Mouse (Mus musculus) spleen, embryonic (tissue): ENCODE measurements at regions not wholly inside any gene's neighbourhood (a gene's known extent, or its start where the extent isn't known, plus 50 kb on each side); places are given as distances from the start of the nearest gene placed in this dataset.
"Not testable (repeated sequence)": the region's sequence is repeated elsewhere in the genome, so short reads cannot be mapped to it uniquely, and the experiment has no call there.

Source experiments
- CTCF ChIA-PET: fragments of 350-600 bp; sonication (Branson Sonifier 250); formaldehyde crosslinking; loops from one replicate; lab custom pipeline; 2022; lab: Charles Lee

DNA sequence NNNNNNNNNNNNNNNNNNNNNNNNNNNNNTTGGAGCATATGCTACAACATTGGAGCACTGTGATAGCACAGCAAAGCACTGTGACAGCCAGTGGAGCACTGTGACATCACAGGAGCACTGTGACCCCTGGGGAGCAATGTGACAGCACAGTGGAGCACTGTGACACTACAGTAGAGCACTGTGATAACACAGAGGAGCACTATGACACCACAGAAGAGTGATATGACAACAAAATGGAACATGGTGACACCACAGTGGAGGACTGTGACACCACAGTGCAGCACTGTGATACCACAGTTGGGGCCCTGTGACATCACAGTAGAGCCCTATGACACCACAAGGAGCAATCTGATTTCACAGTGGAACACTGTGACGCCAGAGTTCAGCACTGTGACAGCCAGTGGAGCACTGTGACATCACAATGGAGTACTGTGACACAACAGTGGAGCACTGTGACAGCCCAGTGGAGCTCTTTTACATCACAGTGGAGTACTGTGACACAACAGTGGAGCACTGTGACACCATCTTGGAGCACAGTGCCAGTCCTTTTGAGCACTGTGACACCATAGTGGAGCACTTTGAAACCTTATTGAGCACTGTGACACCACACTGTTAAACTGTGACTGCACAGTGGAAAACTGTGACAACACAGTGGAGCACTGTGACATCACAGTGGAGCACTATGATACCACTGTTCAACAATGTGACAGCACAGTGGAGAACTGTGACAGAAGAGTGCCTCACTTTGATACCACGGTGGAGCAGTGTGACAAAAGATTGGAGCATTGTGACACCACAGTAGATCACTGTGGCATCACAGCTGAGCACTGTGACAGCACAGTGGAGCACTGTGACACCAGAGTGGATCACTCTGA is 116.9 kb upstream of the Vmn1r2 start:
- CTCF ChIA-PET: no interaction called here

- CTCF ChIA-PET: no interaction called here
Measured at GRCm38 (mm10) chr4:3050847-3051135, 116.3 kb upstream of the Vmn1r2 start.

GRCm38 (mm10) chr4:3051212-3051611 is 115.9 kb upstream of the Vmn1r2 start:
- CTCF ChIA-PET: no interaction called here

- CTCF ChIA-PET: interaction anchor here (0.6 kb wide), 1 partner anchor 368 kb away, joined by 4 read pairs; no protein-coding TSS in a partner anchor
Measured at GRCm38 (mm10) chr4:3052314-3053059, 114.6 kb upstream of the Vmn1r2 start.

GRCm38 (mm10) chr4:3053060-3053406 is 114.1 kb upstream of the Vmn1r2 start:
- CTCF ChIA-PET: no interaction called here

- CTCF ChIA-PET: no interaction called here
Measured at GRCm38 (mm10) chr4:3053496-3054216, 113.5 kb upstream of the Vmn1r2 start.

GRCm38 (mm10) chr4:3054886-3055285 is 112.2 kb upstream of the Vmn1r2 start:
- CTCF ChIA-PET: no interaction called here

- CTCF ChIA-PET: no interaction called here
Measured at GRCm38 (mm10) chr4:3055396-3055795, 111.7 kb upstream of the Vmn1r2 start.

DNA sequence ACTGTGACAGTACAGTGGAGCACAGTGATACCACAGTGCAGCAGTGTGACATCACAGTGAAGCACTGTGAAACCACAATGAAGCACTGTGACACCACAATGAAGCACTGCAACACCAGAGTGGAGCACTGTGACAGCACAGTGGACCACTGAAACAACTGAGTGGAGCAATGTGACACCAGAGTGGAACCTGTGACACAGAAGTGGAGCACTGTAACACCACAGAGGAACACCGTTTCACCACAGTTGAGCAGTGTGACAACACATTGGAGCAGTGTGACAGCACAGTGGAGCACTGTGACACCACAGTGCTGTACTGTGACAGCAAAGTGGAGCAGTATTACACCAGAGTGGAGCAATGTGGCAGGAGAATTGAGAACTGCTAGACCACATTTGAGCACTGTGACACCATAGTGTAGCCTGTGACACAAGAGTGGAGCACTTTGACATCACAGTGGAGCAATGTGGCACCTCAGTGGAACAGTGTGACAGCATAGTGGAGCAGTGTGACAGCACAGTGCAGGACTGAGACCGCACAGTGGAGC is 107.5 kb upstream of the Vmn1r2 start:
- CTCF ChIA-PET: no interaction called here

DNA sequence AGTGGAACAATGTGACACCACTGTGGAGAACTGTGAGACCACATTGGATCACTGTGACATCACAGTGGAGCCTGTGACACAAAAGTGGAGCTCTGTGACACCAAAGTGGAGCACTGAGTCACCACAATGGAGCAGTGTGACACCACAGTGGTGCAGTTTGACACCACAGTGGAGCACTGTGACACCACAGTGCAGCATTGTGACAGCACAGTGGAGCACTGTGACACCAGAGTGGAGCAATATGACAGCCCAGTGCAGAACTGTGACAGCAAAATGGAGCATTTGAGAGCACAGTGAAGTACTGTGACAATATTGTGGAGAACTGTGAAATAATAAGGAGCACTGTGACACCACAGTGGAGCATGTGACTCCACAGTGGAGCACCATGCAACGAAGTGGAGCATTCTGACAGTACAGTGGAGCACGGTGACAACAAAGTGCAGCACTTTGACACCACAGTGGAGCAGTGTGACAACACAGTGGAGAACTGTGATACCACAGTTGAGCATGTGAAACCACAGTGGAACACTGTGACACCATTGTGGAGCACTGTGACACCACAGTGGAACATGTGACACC is 105.0 kb upstream of the Vmn1r2 start:
- CTCF ChIA-PET: no interaction called here

GRCm38 (mm10) chr4:3063966-3064365 is 103.2 kb upstream of the Vmn1r2 start:
- CTCF ChIA-PET: no interaction called here

- CTCF ChIA-PET: no interaction called here
Measured at GRCm38 (mm10) chr4:3064571-3064970, 102.5 kb upstream of the Vmn1r2 start.

GRCm38 (mm10) chr4:3065335-3065734 is 101.8 kb upstream of the Vmn1r2 start:
- CTCF ChIA-PET: not testable (repeated sequence)

- CTCF ChIA-PET: no interaction called here
Measured at GRCm38 (mm10) chr4:3066051-3066736, 100.9 kb upstream of the Vmn1r2 start.

DNA sequence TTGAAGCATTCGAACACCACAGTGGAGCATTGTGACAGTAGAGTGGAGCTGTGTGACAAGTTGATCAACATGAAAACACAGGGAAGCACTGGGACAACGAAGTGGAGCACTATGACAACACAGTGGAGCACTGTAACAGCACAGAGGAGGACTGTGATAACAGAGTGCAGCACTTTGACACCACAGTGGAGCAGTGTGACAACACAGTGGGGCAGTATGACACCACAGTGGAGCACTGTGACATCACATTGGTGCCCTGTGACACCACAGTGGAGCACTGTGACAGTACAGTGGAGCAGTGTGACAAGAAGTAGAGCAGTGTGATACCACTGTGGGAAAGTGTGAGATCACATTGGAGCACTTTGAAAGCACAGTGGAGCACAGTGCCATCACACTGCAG is 99.9 kb upstream of the Vmn1r2 start:
- CTCF ChIA-PET: no interaction called here

DNA sequence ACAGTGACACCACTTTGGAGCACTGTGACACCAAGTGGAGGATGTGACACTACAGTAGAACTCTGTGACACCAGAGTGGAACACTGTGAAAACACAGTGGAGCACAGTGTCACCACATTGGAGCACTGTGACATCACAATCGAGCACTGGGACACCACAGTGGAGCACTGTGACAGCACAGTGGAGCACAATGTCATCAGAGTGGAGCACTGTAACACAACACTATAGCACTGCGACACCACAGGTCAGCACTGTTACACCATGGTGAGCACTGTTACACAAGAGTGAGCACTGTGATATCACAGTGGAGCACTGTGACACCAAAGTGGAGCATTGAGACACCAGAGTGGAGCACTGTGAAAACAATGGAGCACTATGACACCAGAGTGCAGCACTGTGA is 99.5 kb upstream of the Vmn1r2 start:
- CTCF ChIA-PET: no interaction called here

DNA sequence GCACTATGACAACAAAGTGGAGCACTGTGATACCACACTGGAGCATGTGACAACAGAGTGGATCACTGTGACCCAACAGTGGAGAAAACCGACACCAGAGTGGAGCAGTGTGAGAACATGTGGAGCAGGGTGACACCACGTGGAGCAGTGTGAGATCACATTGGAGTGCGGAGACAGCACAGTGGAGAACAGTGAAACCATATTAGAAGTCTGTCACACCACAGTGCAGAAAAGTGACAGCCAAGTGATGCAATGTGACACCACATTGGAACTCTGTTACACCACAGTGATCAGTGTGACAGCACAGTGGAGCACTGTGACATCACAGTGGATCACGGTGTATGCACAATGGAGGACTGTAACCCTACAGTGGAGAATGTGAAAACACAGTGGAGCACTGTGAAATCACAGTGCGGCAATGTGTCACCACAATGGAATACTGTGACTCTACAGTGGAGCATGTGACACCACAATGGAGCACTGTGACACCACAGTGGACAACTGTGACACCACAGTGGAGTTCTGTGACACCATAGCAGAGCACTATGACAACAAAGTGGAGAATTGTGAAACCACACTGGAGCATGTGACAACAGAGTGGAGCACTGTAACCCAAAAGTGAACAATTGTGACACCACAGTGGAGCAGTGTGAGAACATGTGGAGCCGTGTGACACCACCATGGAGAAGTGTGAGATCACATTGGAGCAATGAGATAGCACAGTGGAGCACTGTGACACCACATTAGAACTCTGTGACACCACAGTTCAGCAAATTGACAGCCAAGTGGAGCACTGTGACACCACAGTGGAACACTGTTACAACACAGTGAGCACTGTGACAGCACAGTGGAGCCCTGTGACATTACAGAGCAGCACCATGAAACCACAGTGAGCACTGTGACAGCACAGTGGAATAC is 98.6 kb upstream of the Vmn1r2 start:
- CTCF ChIA-PET: no interaction called here

GRCm38 (mm10) chr4:3069341-3069740 is 97.8 kb upstream of the Vmn1r2 start:
- CTCF ChIA-PET: no interaction called here

DNA sequence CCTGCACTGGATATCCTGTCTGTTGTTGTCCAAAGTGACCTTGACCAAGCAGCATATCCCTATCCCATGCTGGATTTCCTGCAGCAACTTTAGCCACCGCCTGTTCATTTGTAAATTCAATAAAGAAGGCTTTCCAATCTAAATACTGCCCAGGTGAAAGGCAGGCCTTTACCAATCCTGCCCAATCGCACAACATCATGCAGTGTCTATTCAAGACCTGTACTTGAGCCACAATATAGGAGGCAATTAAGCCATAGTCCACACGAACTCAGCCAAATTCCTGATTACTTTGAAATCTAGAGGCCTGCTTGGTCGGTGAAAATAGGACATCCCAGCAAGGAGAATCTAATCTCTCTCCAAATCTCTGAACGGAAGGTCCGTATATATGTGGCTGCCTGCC is 95.8 kb upstream of the Vmn1r2 start:
- CTCF ChIA-PET: not testable (repeated sequence)

DNA sequence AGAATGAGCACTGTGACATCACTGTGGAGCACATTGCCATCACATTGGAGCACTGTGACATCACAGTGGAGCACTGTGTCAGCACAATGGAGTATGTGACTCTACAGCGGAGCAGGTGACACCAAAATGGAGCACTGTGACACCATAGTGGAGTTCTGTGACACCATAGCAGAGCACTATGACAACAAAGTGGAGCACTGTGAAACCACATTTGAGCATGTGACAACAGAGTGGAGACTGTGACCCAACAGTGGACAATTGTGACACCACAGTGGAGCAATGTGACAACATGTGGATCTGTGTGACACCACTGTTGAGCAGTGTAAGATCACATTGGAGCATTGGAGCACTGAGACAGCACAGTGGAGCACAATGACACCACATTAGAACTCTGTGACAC is 87.2 kb upstream of the Vmn1r2 start:
- CTCF ChIA-PET: no interaction called here
